Mouse (Mus musculus) CD8-positive naive resting alpha-beta T cell, adult 2 months (primary cell): ENCODE measurements around the gene Gata3.

Experiments
- DNase-seq, 2 experiments: peaks; one replicate each; pipeline ENCODE4 v3.0.0; 2022; ENCODE audit warnings: low read depth in 2 of 2, low spot score in 2 of 2

The Gata3 gene

GRCm38 (mm10) chr2:9872682-9873081 lies 17.2 kb downstream of the Gata3 start:
- DNase-seq = no peak

GRCm38 (mm10) chr2:9871798-9872197 lies 18.0 kb downstream of the Gata3 start:
- DNase-seq = no peak

DNA sequence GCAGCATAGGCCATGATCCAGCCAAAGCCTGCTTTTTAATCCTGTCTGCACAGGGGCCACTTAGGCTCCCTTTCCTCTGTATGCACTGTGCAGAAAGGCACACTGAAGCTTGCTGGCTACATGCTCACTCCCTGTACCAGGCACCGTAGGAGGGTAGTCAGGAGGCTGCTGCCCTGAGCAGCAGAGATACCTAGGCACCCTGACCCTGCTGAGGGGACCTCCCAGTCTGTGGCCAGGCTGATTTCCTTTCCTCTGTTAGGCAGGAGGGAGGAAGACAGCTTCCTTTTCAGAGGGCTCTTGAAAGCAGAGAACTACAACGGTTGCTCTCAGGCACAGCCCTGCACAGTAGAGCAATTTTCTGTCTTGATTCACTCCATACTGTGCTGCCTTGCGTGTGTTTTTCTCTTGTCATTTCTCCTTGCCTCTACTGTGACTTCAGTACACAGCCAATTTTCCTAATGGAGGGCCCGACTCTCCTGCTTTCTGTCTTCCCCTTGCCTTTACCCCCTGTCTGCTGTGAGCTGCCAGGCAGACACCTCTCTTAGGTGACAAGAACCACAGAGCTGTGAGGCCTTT lies 18.6 kb downstream of the Gata3 start:
- DNase-seq = no peak

- DNase-seq = no peak
Measured at GRCm38 (mm10) chr2:9867092-9867825, 22.6 kb downstream of the Gata3 start.

GRCm38 (mm10) chr2:9860698-9861097 lies 29.1 kb downstream of the Gata3 start:
- DNase-seq = no peak

GRCm38 (mm10) chr2:9855861-9856260 lies 34.0 kb downstream of the Gata3 start:
- DNase-seq = no peak

GRCm38 (mm10) chr2:9852851-9853576 lies 36.8 kb downstream of the Gata3 start:
- DNase-seq = no peak

DNA sequence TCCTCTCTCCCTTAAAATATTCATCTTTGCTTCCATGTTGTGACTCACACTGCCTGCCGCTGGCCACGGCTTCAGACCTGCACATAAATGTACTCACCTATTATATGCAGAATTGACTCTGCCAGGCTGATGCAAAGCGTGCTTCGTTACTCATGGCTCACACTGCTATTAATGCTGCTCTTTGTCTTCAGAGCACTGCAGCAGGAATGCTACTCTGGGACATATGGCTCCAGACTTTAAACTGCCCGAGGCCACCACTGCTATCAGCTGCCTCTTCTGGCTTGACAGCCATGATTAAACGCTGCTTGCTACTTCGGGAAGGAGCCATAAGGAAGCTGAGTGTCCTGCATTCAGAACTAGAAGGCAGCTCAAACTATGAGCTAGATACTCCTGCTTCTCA lies 54.6 kb downstream of the Gata3 start:
- DNase-seq = no peak

- no peak for DNase-seq
Measured at GRCm38 (mm10) chr2:9833712-9834111, 56.1 kb downstream of the Gata3 start.

- DNase-seq = no peak
Measured at GRCm38 (mm10) chr2:9827624-9828023, 62.2 kb downstream of the Gata3 start.

DNA sequence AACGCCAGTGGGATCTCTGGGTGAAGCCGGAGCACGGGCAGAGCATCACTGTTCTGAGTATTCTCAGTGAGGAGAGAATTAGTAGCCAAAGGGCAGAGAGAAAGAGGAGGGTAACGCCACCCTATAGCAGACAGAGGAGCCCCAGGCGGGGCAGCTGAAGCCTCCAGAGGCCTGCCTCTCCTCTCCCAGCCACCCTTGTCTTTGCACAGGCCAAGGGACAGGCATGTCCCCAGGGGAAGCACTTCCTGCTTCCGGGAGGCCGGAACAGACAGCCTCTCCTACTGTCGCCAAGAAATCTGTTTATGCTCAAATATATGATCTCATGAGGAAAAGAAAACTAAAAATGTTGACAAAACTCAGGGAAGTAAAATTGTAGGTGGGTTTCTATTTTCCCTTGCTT lies 69.2 kb downstream of the Gata3 start:
- no peak for DNase-seq

GRCm38 (mm10) chr2:9818177-9818785 lies 71.6 kb downstream of the Gata3 start:
- DNase-seq = no peak
